Mouse (Mus musculus) neural tube, embryonic 14.5 days (tissue): ENCODE results near the gene Acad9. TPM values are rescaled to one million over a fixed set of nuclear protein-coding genes. Genes with fewer than 3 reads are reported as not detected.
A peak's percentile ranks its signal among the peaks of the same experiment; 100 is the strongest.

ENCODE experiments used
- ATAC-seq: fragments of 200-750 bp; cut with Nextera tagmentation; 2 replicates; pipeline ENCODE4 v1.8.0; 2017; ENCODE audit warnings: low read depth, mild to moderate bottlenecking, moderate TSS enrichment, moderate library complexity
- H3K27ac ChIP-seq: fragments of 300-500 bp; sonication (generic); 2 replicates; pipeline ENCODE4 v1.5.1; 2014; ENCODE audit warnings: low read depth, mild to moderate bottlenecking, control low read depth, low read length, moderate library complexity, mixed read lengths
- H3K27me3 ChIP-seq: fragments of 300-500 bp; sonication (generic); 2 replicates; pipeline ENCODE4 v1.6.1; 2014; ENCODE audit warnings: low read length; ENCODE audit not compliant: control insufficient read depth, insufficient read depth
- H3K36me3 ChIP-seq: fragments of 300-500 bp; sonication (generic); 2 replicates; pipeline ENCODE4 v1.6.1; 2014; ENCODE audit warnings: low read length, mixed read lengths; ENCODE audit not compliant: control insufficient read depth, insufficient read depth
- H3K4me1 ChIP-seq: fragments of 300-500 bp; sonication (generic); 2 replicates; pipeline ENCODE4 v1.6.1; 2014; ENCODE audit warnings: low read length; ENCODE audit not compliant: control insufficient read depth, insufficient read depth
- H3K4me2 ChIP-seq: fragments of 300-500 bp; sonication (generic); 2 replicates; pipeline ENCODE4 v1.6.1; 2014; ENCODE audit warnings: mild to moderate bottlenecking, low read depth, low read length, control low read depth
- H3K4me3 ChIP-seq: fragments of 300-500 bp; sonication (generic); 2 replicates; pipeline ENCODE4 v1.5.1; 2014; ENCODE audit warnings: low read depth, low read length, control low read depth, mixed read lengths
- H3K9ac ChIP-seq: fragments of 300-500 bp; sonication (generic); replicated peaks from 2 replicates; pipeline ENCODE4 v1.6.1; 2014; ENCODE audit warnings: low read depth, mild to moderate bottlenecking, control low read depth, low read length, mixed read lengths
- H3K9me3 ChIP-seq: fragments of 300-500 bp; sonication (generic); 2 replicates; pipeline ENCODE4 v1.6.1; 2016; ENCODE audit warnings: low read length; ENCODE audit not compliant: control insufficient read depth
- WGBS: fragments of 180-500 bp; shearing (Covaris S2); extraction: QIAGEN DNeasy Blood & Tissue Kit; methylation state at CpG from one replicate; pipeline ENCODE4 v1.1.7; 2014; 5-methylcytosine and 5-hydroxymethylcytosine counted together
- polyA plus RNA-seq: library from polyadenylated mRNA; unstranded; fragments of >200 nt; fragmentation: Nextera tagmentation; extraction: Ambion mirVana; gene quantifications from 2 replicates; pipeline ENCODE4 v1.2.1, GENCODE M21; 2014

Gene Acad9
- 82.9 and 90.6 TPM in 2 replicates for polyA plus RNA-seq

DNA sequence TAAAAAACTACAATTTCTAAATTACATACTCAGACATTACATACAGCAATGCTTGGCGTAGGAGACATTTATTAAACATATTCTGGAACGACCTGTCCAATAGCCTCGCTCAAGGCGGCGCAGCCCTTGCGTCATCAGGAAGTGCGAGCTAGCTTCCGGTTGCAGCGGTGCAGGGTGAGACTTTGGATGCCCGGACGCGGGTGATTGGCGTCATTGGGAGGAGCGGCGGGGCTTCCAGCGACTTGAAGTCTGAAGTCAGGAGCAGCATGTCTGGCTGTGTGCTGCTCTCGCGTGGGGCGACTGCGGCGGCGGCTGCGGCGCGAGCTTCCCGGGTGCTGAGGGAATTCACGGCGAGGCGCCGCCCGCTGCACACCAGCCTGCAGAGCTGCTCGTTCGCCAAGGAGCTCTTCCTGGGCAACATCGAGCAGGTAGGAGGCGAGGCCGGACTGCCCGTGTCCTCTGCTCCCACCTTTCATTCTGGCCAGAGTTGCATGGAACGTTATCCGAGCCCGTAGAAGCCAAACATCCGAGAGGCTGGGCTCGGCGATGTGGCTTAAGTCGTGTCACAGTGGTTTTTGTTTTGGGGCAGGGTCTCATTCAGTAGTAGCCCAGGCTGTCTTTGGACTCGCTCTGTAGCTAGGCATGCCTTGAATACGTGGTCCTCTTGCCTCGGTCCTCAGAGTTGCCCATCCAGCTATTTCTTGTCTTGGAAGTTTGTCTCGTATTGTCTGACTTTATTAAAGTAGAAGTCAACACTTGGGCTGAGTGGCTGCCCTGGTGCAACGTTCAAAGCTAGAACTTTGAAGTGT, at the start of gene Acad9:
Acad9 (plus strand) TSS at position 137 of the 809 bp plus-strand sequence.
- no peaks in the 10 kb centered on the region for H3K9me3 ChIP-seq
- H3K27me3 ChIP-seq = peaks cover 4% of the 10 kb centered on the region; the same call in 1 of the 2 replicates
- WGBS = under 1% methylated on average over 49 of the region's 49 CpGs
- H3K4me1 ChIP-seq = peaks cover 10% of the 10 kb centered on the region
- H3K9ac ChIP-seq = peak within 1 kb of the TSS; percentile 88
- peak; percentile 100 for ATAC-seq
- peak within 1 kb of the TSS; percentile 75; the same call in 1 of the 2 replicates for H3K27ac ChIP-seq
- H3K4me3 ChIP-seq = peak within 1 kb of the TSS; percentile 94
- H3K4me2 ChIP-seq = peak within 1 kb of the TSS; percentile 74
- 0 out of 2 replicates have a peak, but pooled peaks cover 1% of the 10 kb centered on the region for H3K36me3 ChIP-seq

DNA sequence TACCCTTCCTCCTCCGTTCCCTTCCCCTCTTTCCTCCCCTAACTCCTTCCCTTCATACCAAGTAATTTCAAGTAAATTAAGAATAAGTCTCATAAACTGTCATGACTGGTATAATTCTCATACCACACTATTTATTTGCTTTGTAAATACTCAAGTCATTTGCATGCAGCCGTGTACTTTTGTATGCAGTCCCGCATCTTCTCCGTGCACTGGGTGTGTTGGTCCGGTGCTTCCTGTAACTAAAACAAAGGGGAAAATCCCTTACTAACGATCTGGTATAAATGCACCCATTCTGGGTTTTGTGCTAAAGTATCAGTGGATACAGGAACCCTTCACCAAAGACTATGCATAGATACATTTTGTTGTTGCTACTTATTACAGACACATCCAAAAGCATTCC, 40.0 kb upstream of the Acad9 start:
- no peak for ATAC-seq
- H3K9ac ChIP-seq = no peak overlapping the region
- WGBS = 85% methylated on average over 6 of the region's 6 CpGs
- no peaks in the 10 kb centered on the region for H3K27me3 ChIP-seq
- H3K4me2 ChIP-seq = no peak overlapping the region
- no peak overlapping the region for H3K4me3 ChIP-seq
- H3K36me3 ChIP-seq = no peaks in the 10 kb centered on the region
- H3K27ac ChIP-seq = no peak overlapping the region
- H3K9me3 ChIP-seq = no peaks in the 10 kb centered on the region
- no peaks in the 10 kb centered on the region for H3K4me1 ChIP-seq

DNA sequence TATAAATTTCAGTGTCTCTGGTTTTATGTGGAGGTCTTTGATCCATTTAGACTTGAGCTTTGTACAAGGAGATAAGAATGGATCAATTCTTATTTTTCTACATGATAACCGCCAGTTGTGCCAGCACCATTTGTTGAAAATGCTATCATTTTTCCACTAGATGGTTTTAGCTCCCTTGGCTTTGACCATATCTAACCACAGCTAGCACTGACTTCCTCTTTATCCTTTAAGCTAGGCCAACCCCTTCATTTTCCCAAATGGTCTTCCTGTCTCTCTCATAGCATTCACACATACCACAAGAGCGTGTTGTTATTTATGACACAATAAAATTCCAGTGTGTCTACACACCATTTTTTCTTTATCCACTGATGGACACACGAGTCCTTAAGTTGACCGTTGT, 35.8 kb upstream of the Acad9 start:
- ATAC-seq = no peak
- Histone ChIP-seq H3K4me2 (no peak overlapping the region), H3K27me3 (no peaks in the 10 kb centered on the region), H3K9ac (no peak overlapping the region), H3K36me3 (no peaks in the 10 kb centered on the region), H3K4me3 (no peak overlapping the region), H3K9me3 (no peaks in the 10 kb centered on the region), H3K27ac (no peak overlapping the region), H3K4me1 (no peaks in the 10 kb centered on the region)
- WGBS = 90% methylated on average over 4 of the region's 4 CpGs

DNA sequence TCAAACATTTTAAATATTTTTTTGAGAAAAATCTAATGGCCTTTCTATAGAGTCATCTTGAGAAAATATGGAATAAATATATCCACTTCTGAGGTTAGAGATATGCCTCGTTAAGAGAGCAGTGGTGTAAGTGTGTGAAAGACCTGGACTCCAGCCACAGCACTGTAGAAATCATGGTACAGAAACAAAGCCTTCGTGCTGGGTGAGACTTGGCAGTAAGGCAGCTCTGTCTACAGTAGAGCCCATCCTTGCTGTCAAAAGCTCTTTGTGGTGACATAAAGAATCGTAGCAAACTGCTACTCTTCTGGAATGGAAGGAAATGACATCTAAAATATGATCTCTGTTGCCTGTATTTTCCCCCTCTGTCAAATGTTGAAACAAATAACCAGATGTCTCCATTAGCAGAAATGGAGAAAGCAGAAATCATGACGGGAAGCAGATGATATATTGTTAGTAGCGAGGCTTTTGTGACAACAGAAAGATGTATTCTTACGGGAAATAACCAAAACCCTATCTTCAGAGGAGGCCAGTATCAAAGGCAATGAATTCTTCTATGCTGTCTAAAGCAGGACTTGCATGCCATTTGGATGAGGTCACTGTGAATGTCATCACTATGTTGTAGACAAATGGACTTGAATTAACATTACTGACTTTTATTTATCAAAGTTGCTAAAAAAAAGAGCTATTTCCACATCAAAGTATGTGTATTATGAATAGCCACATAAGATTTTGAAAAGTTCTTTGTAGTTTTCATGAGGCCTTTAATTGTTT, 33.9 kb upstream of the Acad9 start:
- 66% methylated on average over 6 of the region's 6 CpGs for WGBS
- ATAC-seq = no peak
- no peak overlapping the region for H3K9ac ChIP-seq

DNA sequence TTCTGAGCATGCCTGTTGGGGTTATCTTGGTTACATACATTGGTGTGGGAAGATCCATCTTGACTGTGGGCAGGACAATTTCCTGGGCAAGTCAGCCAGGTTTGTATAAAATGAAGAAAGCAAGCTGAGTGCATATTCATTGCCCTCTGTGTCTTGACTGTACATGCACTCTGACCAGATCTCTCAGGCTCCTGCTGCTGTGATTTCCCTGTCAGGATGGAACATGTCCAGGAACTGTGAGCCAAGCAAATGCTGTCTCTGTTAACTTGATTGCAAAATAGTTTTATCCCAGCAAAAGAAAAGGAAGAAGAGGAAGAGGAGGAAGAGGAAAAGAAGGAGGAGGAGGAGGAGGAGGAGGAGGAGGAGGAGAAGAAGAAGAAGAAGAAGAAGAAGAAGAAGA, 21.3 kb upstream of the Acad9 start:
- no peak overlapping the region for H3K9ac ChIP-seq
- H3K9me3 ChIP-seq = no peaks in the 10 kb centered on the region
- no peak for ATAC-seq
- H3K27me3 ChIP-seq = no peaks in the 10 kb centered on the region
- no peak overlapping the region for H3K4me3 ChIP-seq
- no peak overlapping the region for H3K4me2 ChIP-seq
- no peaks in the 10 kb centered on the region for H3K4me1 ChIP-seq
- no peak overlapping the region for H3K27ac ChIP-seq
- no peaks in the 10 kb centered on the region for H3K36me3 ChIP-seq

More for the DNA sequence above, 33.9 kb upstream of the Acad9 start:
- no peaks in the 10 kb centered on the region for H3K9me3 ChIP-seq
- no peak overlapping the region for H3K27ac ChIP-seq
- no peaks in the 10 kb centered on the region for H3K36me3 ChIP-seq
- no peak overlapping the region for H3K4me2 ChIP-seq
- H3K27me3 ChIP-seq = no peaks in the 10 kb centered on the region
- H3K4me1 ChIP-seq = no peaks in the 10 kb centered on the region
- H3K4me3 ChIP-seq = no peak overlapping the region

DNA sequence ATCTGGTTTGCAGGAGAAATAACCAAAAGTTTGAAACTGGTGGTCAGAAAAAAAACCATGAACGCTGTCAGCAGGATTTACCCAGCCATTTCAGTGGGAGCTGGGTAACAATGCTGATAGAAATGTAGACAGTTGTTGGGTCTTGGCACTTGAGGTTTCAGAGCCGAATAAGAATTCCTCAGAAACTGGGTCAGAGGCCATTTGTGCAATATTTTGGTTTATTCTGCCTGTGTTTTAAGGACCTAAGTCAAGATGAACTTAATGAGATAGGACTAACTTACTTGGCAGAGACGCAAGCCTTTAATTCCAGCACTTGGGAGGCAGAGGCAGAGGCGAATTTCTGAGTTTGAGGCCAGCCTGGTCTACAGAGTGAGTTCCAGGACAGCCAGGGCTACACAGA, 20.7 kb upstream of the Acad9 start:
- 87% methylated on average over 4 of the region's 4 CpGs for WGBS
- H3K9ac ChIP-seq = no peak overlapping the region
- H3K27me3 ChIP-seq = no peaks in the 10 kb centered on the region
- H3K4me1 ChIP-seq = no peaks in the 10 kb centered on the region
- no peak for ATAC-seq
- no peak overlapping the region for H3K27ac ChIP-seq
- H3K4me2 ChIP-seq = no peak overlapping the region
- H3K36me3 ChIP-seq = no peaks in the 10 kb centered on the region
- H3K4me3 ChIP-seq = no peak overlapping the region
- no peaks in the 10 kb centered on the region for H3K9me3 ChIP-seq

DNA sequence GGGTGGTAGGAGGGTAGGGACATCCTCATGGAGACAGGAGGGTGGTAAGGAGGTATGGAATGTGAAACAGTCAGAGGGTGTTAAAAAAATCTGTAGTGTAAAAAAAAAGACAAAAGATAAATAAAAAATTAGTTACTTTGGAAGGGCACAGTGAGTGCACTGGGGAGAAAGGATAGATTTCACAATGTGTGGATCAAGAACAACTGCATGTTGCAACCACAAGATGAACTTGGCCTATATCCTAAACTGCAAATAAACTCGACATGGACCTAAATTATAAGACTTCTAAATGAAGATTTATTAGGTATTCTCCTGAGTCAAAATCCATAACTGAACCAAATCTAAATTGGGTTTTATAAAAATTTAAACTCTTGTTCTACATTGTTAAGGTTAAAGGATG, 16.7 kb upstream of the Acad9 start:
- no peak overlapping the region for H3K27ac ChIP-seq
- H3K4me2 ChIP-seq = no peak overlapping the region
- no peak overlapping the region for H3K9ac ChIP-seq
- ATAC-seq = no peak
- no peaks in the 10 kb centered on the region for H3K9me3 ChIP-seq
- 64% methylated on average over 1 of the region's 1 CpGs for WGBS
- no peaks in the 10 kb centered on the region for H3K27me3 ChIP-seq
- no peaks in the 10 kb centered on the region for H3K4me1 ChIP-seq
- no peak overlapping the region for H3K4me3 ChIP-seq
- H3K36me3 ChIP-seq = no peaks in the 10 kb centered on the region

DNA sequence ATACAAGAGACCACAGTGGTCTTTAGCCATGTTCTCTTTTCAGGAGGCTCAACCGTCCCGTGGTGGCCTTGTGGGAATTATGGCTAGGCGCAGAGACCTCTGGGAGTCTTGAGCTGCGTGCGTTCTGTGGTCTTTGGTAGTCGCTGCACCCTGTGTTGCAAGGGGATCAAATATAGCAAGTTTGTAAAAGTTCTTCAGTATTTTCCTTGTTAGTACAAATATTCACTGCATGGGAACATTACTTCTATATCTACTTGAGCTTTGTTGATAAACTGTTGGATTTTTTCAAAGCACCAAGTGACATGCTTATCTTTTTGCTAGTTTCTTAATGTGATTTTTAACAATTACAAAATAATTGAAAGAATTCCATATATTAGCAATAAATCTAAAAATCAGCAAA, 12.3 kb upstream of the Acad9 start, which contains the start of gene Ccdc144b:
Ccdc144b (minus strand) TSS at position 101 of the 400 bp plus-strand sequence.
- Histone ChIP-seq H3K27me3 (no peaks in the 10 kb centered on the region), H3K9ac (no peak within 1 kb of the TSS), H3K4me2 (no peak within 1 kb of the TSS), H3K36me3 (no peaks in the 10 kb centered on the region), H3K4me1 (no peaks in the 10 kb centered on the region), H3K9me3 (no peaks in the 10 kb centered on the region), H3K27ac (no peak within 1 kb of the TSS), H3K4me3 (no peak within 1 kb of the TSS)
- WGBS = 94% methylated on average over 6 of the region's 6 CpGs
- no peak for ATAC-seq
